Comparison of ENCODE assay signal across 14 mouse cellular contexts in the genomic region with DNA sequence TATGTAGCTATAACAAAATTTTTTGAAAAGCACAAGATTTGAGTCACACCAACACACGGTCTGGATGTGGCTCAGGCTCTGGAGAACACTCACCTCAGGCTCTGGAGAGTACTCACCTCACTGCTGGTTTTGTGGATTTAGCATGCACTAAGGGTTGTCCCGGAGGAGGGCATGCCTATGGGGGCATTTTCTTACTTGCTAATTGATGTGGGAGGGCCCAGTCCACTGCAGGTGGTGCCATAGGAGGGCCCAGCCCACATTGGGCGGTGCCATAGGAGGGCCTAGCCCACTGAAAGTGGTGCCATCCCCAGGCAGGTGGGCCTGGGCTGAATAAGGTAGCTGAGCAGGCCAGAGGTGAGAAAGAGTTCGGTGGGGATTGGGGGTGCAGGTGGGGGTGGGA.
"Had no signal": no experiment of that assay in that cellular context is flagged by ENCODE, and none has a peak within 500 bp of the region (broad histone marks: within the 10 kb centered on the region; RNA-seq: fewer than 3 reads in every experiment).

No protein-coding gene starts in this region.

- H3K27me3 ChIP-seq: limb, embryonic 13.5 days; liver, embryonic 12.5 days; liver, embryonic 15.5 days had no signal

- H3K27ac ChIP-seq: limb, embryonic 10.5 days; limb, embryonic 13.5 days; liver, embryonic 12.5 days; liver, embryonic 15.5 days; macrophage; midbrain, embryonic 12.5 days had no signal

- H3K36me3 ChIP-seq: limb, embryonic 10.5 days; limb, embryonic 13.5 days; liver, embryonic 12.5 days; liver, embryonic 15.5 days; midbrain, embryonic 12.5 days had no signal

- DNase-seq: kidney, adult 18-20 months; kidney, adult 9 months; kidney, postnatal 14 days; kidney, postnatal 4 days; liver; lung, adult 18-20 months; lung, postnatal 14 days; thymus, postnatal 25 days had no signal

- H3K4me1 ChIP-seq: limb, embryonic 10.5 days; limb, embryonic 13.5 days; midbrain, embryonic 12.5 days had no signal

- H3K4me3 ChIP-seq: limb, embryonic 10.5 days; limb, embryonic 13.5 days; liver, embryonic 12.5 days; liver, embryonic 15.5 days; midbrain, embryonic 12.5 days had no signal
